Mouse (Mus musculus) midbrain, postnatal 0 days (tissue): ENCODE results near the gene Sox5. TPM values are rescaled to one million over a fixed set of nuclear protein-coding genes. Genes with fewer than 3 reads are reported as not detected.
"Not testable (repeated sequence)": the region's sequence is repeated elsewhere in the genome, so short reads cannot be mapped to it uniquely, and the experiment has no call there.

Experiments
- ATAC-seq: fragments of 200-750 bp; cut with Nextera tagmentation; 2 replicates; pipeline ENCODE4 v1.8.0; 2017; ENCODE audit warnings: moderate number of reproducible peaks, mild to moderate bottlenecking, moderate TSS enrichment, moderate library complexity; ENCODE audit not compliant: low FRiP score
- DNase-seq: peaks from one replicate; pipeline ENCODE4 v3.0.0-alpha.2; 2015; ENCODE audit warnings: low spot score
- H3K27ac ChIP-seq: fragments of 300-500 bp; sonication (generic); 2 replicates; pipeline ENCODE4 v1.5.1; 2014; ENCODE audit warnings: low read depth, mild to moderate bottlenecking, low read length, mixed read lengths
- H3K27me3 ChIP-seq: fragments of 300-500 bp; sonication (generic); 2 replicates; pipeline ENCODE4 v1.6.1; 2014; ENCODE audit warnings: low read length, control low read depth, mixed read lengths; ENCODE audit not compliant: insufficient read depth
- H3K36me3 ChIP-seq: fragments of 300-500 bp; sonication (generic); 2 replicates; pipeline ENCODE4 v1.6.1; 2014; ENCODE audit warnings: low read length, control low read depth, mixed read lengths; ENCODE audit not compliant: insufficient read depth
- H3K4me1 ChIP-seq: fragments of 300-500 bp; sonication (generic); 2 replicates; pipeline ENCODE4 v1.6.1; 2014; ENCODE audit warnings: mild to moderate bottlenecking, control low read depth, antibody characterized with exemption, low read length, mixed read lengths; ENCODE audit not compliant: insufficient read depth
- H3K4me2 ChIP-seq: fragments of 300-500 bp; sonication (generic); 2 replicates; pipeline ENCODE4 v1.6.1; 2014; ENCODE audit warnings: low read depth, mild to moderate bottlenecking, low read length, mixed read lengths; ENCODE audit not compliant: poor library complexity, severe bottlenecking
- H3K4me3 ChIP-seq: fragments of 300-500 bp; sonication (generic); 2 replicates; pipeline ENCODE4 v1.5.1; 2014; ENCODE audit warnings: low read depth, mild to moderate bottlenecking, low read length, moderate library complexity
- H3K9ac ChIP-seq: fragments of 300-500 bp; sonication (generic); replicated peaks from 2 replicates; pipeline ENCODE4 v1.6.1; 2014; ENCODE audit warnings: mild to moderate bottlenecking, low read length, moderate library complexity, mixed read lengths; ENCODE audit not compliant: poor library complexity, severe bottlenecking
- H3K9me3 ChIP-seq: fragments of 300-500 bp; sonication (generic); 2 replicates; pipeline ENCODE4 v1.6.1; 2016; ENCODE audit warnings: low read length, control low read depth
- CTCF ChIP-seq: IDR thresholded peaks from 2 replicates; pipeline ENCODE4 v1.5.1; 2016; ENCODE audit warnings: antibody characterized with exemption, mild to moderate bottlenecking
- WGBS: fragments of 180-500 bp; shearing (Covaris S2); extraction: QIAGEN DNeasy Blood & Tissue Kit; methylation state at CpG from one replicate; pipeline ENCODE4 v1.1.7; 2014; 5-methylcytosine and 5-hydroxymethylcytosine counted together
- polyA plus RNA-seq: library from polyadenylated mRNA; unstranded; fragments of >200 nt; fragmentation: Nextera tagmentation; extraction: Ambion mirVana; gene quantifications from 2 replicates; pipeline ENCODE4 v1.2.1, GENCODE M21; 2015
- total RNA-seq: library from RNA; depleted of rRNA; stranded (reverse); fragments of >200 nt; gene quantifications from 2 replicates; pipeline ENCODE4 v1.2.3, GENCODE M21; 2014

Sox5 gene
- total and polyA plus RNA-seq, 2 experiments from 2014 or later, result 11.3 to 25.0 TPM

DNA sequence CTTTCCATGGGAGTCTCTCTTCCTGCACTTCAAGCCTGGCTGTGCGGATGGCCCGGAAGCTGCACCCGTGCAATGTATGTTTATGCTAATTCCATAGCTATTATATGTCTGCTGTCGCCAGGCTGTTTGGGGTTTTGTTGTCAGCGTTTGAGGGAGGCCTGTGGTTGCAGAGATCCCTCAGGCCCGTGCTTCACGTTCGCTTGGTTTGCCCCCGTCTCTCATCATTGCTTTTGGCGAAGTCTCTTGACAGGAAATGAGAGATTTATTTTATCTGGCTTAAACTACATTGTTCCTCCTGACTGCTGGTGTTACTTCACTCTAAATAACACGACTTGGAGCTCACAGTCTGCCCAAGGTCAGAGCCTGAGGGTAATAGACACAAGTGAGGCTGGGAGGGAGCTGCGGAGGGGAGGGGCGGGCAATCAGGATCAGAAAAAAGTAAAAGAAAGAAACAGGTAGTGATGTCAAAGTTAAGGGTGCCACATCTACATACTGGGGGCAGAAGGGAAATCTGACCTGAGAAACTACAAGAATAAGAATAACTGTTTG lies 503.2 kb downstream of the Sox5 start:
- no peak overlapping the region for H3K9ac ChIP-seq
- no peak for ATAC-seq
- H3K4me2 ChIP-seq, result no peak overlapping the region
- H3K4me1 ChIP-seq, result no peaks in the 10 kb centered on the region
- H3K4me3 ChIP-seq, result no peak overlapping the region
- DNase-seq, result no peak
- no peaks in the 10 kb centered on the region for H3K36me3 ChIP-seq
- TF ChIP-seq CTCF, result no peak
- 61% methylated on average over 13 of the region's 13 CpGs for WGBS
- H3K27me3 ChIP-seq, result no peaks in the 10 kb centered on the region
- no peaks in the 10 kb centered on the region for H3K9me3 ChIP-seq
- no peak overlapping the region for H3K27ac ChIP-seq

DNA sequence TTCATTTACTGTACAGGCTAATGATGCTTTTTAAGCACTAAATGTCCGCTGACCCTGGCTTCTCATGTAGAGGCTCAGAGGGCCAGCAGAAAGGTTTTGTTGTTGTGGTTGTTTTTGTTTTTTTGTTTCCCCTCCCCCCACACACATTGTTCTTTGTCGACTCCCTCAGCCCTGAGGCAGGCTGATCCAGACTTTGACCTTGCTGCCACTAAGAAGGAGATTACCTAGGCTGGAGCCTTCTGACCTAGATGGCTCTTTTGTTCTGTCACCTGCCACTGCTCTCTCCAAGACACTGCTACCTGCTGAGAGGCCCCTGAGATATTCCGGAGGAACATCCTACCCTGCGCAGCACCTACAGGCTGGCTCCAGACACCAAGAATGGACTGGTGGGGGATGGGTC lies 508.4 kb downstream of the Sox5 start:
- not testable (repeated sequence) for H3K36me3 ChIP-seq, H3K4me3 ChIP-seq, H3K27ac ChIP-seq, DNase-seq, H3K4me2 ChIP-seq, H3K9ac ChIP-seq, H3K27me3 ChIP-seq, ATAC-seq, H3K4me1 ChIP-seq, H3K9me3 ChIP-seq
- WGBS, result 37% methylated on average over 4 of the region's 4 CpGs

DNA sequence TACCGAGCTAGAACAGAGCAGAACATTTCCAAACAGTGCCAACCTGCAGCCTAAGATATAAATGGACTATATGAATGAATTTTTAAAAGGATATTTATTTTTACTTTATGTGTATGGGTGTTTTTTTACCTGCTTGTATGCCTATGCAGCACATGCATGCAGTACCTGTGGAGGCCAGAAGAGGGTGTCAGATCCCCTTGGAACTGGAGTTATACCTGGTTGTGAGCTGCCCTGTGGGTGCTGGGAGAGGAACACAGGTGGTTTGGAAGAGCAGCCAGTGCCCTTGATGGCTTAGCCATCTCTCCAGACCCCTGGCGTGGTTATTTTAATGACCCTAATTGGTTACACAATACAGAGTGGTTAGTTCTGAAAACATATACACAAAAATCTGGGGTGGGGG lies 510.5 kb downstream of the Sox5 start:
- DNase-seq (no peak), ATAC-seq (no peak)
- no peak overlapping the region for H3K9ac ChIP-seq
- WGBS, result 94% methylated on average over 2 of the region's 2 CpGs
- H3K27me3 ChIP-seq, result no peaks in the 10 kb centered on the region
- H3K4me1 ChIP-seq, result no peaks in the 10 kb centered on the region
- no peak overlapping the region for H3K27ac ChIP-seq
- H3K4me3 ChIP-seq, result no peak overlapping the region
- TF ChIP-seq CTCF, result peak; percentile 48
- H3K4me2 ChIP-seq, result no peak overlapping the region
- no peaks in the 10 kb centered on the region for H3K36me3 ChIP-seq
- H3K9me3 ChIP-seq, result no peaks in the 10 kb centered on the region

DNA sequence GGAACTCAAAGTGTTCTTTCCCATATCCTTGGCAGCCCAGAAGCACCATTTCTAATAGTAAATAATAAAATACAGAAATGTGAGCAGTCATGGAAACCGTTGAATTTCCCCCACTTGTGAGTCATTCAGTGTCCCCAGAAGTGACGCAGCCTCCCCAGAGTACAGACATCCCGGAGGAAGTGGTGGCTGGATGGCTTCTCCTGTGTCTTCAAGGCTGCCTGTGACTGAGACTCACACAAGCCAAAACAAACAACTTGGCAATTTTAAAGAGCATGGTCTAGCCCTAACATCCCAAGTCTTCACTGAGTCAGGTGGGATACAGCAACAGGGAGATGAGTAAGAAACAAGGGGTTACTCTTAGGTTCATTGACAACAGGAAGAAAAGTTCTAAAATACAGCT lies 511.5 kb downstream of the Sox5 start:
- Histone ChIP-seq H3K4me1 (no peaks in the 10 kb centered on the region), H3K4me2 (no peak overlapping the region), H3K27me3 (no peaks in the 10 kb centered on the region), H3K9ac (no peak overlapping the region), H3K9me3 (no peaks in the 10 kb centered on the region), H3K4me3 (no peak overlapping the region), H3K27ac (no peak overlapping the region), H3K36me3 (no peaks in the 10 kb centered on the region)
- 81% methylated on average over 3 of the region's 3 CpGs for WGBS
- ATAC-seq, result no peak
- DNase-seq, result no peak
- no peak for TF ChIP-seq CTCF

DNA sequence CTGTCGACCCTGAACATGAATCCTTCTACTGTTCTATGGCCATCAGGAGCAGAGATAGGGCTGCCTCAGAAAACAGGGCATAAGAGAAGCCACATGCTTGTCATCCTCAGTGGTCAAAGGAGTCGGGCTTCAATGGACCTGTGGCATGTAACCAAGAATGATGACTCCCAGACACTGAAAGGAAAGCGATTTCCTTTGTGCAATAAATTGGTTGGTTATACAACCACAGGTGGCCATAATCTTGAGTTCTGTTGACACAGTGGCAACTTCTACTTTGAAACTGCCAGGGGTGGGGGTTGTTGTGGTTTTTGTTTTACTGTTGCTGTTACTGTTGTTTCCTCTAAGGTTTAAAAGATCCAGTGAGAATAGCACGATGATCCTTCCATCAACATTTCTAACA lies 512.1 kb downstream of the Sox5 start:
- DNase-seq (no peak), ATAC-seq (no peak)
- no peak overlapping the region for H3K4me3 ChIP-seq
- no peak for TF ChIP-seq CTCF
- 78% methylated on average over 4 of the region's 4 CpGs for WGBS
- H3K27ac ChIP-seq, result no peak overlapping the region
- no peaks in the 10 kb centered on the region for H3K36me3 ChIP-seq
- H3K9ac ChIP-seq, result no peak overlapping the region
- H3K4me2 ChIP-seq, result no peak overlapping the region
- no peaks in the 10 kb centered on the region for H3K9me3 ChIP-seq
- no peaks in the 10 kb centered on the region for H3K4me1 ChIP-seq
- no peaks in the 10 kb centered on the region for H3K27me3 ChIP-seq

DNA sequence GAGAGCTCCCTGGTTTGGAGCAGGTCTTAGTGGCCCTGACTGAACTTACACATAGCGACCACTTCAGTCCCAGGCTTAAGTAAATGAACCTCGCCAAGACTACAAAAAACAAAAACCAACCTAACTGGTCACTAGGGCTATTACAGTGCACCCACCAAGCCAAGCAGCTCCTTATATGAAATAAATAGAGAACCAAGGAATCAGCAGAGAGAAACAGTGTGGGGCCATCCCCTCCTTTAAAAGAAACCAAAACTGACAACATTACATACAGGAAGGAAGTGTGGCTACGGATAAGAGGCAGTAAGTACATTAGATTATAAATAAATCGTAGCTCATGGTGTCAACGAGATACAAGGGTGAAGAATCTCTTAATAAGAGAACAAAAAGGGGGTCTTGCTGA lies 516.0 kb downstream of the Sox5 start:
- WGBS, result 84% methylated on average over 5 of the region's 5 CpGs
- Histone ChIP-seq H3K4me2 (no peak overlapping the region), H3K4me3 (no peak overlapping the region), H3K4me1 (no peaks in the 10 kb centered on the region), H3K36me3 (no peaks in the 10 kb centered on the region), H3K9ac (no peak overlapping the region), H3K27ac (no peak overlapping the region), H3K27me3 (no peaks in the 10 kb centered on the region), H3K9me3 (no peaks in the 10 kb centered on the region)
- DNase-seq, result no peak
- no peak for ATAC-seq
- TF ChIP-seq CTCF, result no peak
